Mouse (Mus musculus): ENCODE measurements at regions not wholly inside any gene's neighbourhood (a gene's known extent, or its start where the extent isn't known, plus 50 kb on each side); places are given as distances from the start of the nearest gene placed in this dataset.
"Not testable (repeated sequence)": the region's sequence is repeated elsewhere in the genome, so short reads cannot be mapped to it uniquely, and the experiment has no call there.

DNA sequence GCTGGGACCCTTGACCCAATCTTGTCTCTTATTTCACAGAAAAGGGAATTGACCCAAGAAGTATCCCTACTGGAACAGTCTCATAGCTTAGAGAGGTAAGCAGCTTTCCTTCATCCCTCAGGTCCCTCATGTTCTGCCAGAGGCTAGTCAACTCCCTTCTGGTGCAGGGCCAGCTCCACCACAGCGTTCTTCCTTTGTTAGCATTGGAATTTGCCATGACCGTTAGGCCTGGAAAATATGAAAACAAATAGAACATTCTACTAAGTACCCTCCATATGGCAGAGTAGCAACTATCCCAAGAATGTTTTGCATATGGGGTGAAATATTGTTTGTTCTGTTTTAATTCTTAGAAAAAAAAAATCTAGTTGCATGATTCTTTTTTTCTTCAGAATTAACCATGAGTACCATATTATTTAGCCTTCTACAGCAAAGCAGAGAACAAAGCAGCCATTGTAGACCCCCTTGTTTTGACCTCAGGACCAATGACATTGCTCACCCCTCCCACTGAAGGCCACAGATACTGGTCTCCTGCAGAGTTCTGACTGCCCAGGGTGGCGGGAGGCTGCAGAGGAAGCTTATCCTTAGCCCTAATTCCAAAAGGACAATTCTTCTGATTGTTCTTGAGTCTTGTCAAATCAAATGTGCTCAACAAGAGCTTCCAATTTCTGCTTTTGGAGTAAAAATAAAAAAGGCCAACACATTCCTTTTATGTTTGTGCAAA lies 78.1 kb upstream of the Ehbp1 start:
- DNase-seq (ENCODE audit: low read depth, low spot score), result peak; percentile 68

DNA sequence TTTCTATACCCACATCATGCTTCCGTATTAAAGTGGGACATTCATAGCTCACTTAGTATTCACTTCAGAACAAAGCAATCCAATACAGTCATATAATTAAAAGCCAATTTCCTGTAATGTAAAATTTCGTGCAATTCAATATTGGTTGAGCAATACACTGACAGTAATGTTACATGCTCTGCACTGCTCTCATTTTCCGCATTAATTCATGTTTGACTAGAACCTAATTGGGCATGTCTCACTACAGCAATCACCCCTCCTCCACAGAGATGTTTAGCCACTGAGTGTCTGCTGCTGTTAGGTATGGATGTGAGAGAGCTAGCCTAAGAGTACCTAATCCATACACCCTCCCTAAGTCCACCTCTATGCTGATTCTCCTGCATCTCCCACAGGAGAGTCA lies 79.7 kb upstream of the Ehbp1 start:
- DNase-seq (ENCODE audit: low read depth, low spot score), result no peak

DNA sequence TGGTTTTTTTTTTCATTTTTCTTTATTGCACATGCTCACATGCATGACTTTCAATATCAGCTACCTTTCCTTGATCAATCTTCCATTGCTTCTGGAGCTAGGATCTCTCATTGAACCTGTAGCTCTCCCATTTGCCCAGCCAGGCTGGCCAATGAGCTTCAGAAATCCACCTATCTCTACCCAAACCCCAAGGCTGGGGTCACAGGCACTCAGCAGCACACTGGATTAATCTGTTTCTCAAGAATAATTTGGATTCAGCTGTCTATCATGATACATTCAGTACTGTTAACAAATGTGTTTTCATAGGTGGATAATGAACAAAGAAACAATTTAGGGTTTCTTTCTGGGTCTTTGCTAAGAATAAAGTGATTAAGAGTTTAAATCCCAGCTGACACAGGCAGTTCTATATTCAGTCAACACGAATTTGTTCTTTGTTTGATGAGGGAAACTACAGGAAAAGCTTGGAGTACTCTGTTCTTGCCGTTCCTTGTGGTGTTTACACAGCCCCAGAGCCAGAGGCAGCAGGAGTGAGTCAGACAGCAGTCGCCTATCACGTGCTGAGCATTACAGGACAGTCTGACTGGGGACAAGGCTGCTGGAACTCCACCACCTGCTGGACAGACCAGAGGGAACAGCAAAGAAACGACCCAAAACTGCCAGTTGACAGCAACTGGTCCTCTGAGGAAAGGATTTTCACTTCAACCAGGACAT lies 74.6 kb upstream of the Tmem17 start:
- peak; percentile 96 for DNase-seq (ENCODE audit: low read depth, low spot score)

DNA sequence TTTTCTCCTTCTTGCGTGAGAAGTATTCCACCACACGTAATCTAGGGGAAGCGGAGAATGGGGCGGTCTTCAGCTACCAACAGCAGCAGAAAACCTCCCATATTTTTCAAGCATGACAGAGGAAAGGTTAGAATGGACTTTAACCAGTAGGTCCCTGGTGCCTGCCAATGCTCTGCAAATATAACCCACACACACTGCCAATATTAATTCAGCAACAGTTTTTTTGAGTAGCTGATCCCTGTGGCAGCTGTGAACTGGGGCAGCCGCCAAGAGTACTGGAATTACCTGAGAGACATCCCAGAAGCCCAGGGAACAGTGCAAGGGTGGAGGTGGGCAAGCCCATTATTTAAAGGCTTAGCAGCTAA lies 74.1 kb upstream of the Tmem17 start:
- no peak for DNase-seq (ENCODE audit: low read depth, low spot score)

DNA sequence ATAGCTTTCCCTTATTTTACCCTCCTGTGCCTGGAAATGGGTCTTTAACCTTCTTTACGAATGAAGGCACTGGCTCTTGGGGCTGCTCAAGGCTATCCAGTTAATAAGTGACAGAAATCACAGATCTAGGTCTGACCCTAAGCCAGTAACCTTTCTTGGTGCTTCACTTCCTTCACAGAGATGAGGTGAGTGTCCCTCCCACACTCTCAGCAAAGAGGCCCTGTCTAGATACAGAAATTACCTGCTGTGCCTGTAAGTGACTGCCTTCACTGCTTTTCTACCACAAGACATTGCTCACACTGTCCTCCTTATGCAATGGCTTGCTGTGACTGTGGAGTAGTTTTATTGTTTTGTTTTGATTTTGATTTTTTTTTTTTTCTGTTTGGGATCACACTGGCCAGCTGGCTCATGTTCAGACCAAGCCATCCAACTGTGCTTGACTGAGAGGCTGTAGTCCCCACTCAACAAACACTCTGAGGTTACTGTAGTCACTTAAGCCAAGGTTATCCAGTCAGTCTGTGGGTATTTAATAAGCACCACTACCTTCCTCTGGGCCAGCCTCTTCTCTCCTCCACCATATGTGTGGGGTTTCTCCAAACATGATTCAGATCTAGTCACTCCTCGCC lies 73.3 kb upstream of the Tmem17 start:
- DNase-seq (ENCODE audit: low read depth, low spot score), result peak; percentile 39

DNA sequence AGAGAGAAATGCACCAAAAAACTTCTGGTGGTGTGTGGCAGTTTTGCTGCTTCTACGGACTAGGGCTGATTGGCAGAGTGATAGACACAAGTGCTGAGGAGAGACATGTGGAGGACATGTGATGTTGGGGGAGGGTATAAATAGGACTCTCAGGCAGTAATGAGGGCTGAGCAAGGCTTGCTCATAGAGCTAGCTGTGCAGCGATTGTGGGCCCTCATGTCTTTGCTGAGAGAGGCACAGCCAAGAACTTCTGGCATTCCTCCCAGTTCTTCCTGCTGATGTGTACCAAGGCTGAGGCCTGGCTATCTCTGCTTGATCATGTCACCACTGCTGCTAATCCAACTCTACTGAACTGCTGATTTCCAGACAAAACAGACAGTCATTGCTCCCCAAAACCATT lies 71.4 kb upstream of the Tmem17 start:
- peak; percentile 89 for DNase-seq (ENCODE audit: low read depth, low spot score)

DNA sequence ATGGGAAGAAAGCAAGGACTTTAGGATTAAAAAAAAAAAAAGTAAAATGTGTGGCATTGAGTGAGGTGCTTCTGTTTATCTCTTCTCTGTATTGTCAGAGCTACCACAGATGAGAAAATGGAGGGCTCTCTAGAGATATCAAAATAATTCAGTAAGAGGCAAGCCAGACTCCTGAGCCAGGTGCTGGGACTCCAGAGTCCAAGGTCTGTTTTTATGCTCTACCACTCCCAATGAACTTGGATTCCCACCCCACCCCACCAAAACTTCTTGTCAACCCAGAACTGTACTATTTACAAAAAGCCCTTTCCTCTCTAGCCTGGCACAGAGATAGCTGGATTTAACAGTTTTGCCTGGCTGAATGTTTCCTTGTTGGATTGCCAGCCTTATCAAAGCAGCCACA lies 58.7 kb upstream of the Tmem17 start:
- DNase-seq (ENCODE audit: low read depth, low spot score), result no peak

DNA sequence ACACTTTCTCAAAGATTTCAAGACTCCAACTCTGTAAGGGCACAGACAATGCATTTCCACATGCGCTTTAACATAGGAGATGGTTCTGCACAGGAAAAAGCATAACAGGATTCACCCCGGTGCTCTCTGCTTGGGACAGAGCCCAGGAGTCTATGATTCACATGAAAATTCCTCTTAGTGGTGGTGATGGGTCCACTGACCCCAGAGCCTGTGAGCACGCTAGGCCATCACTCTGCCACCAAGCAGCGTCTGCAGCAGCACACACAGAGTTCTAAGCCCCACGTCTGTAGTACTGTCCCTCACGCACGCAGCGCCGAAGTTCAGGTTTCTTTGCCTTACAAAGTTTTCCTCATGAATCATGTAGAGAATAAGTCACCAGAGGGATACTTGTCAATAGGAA lies 55.6 kb upstream of the Tmem17 start:
- no peak for DNase-seq (ENCODE audit: low read depth, low spot score)

DNA sequence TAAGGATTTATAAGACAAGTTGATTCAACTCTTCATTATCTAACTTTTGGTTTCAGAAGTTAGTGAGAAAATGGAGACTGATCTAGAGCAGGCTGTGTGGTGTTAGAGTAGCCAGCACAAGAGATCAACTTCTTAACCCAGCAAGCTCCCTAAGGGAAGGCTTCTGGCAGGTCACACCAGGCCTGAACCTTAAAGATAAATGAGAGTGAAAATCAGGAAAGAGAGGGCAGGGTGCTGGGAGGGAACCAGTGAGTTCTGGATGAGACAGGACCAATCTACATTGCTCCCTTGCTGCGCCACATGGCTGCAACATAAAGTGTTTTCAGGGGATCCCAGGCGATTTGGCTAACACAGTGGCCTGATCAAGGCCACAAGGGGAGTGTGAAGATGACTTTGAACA lies 54.7 kb upstream of the Tmem17 start:
- no peak for DNase-seq (ENCODE audit: low read depth, low spot score)

DNA sequence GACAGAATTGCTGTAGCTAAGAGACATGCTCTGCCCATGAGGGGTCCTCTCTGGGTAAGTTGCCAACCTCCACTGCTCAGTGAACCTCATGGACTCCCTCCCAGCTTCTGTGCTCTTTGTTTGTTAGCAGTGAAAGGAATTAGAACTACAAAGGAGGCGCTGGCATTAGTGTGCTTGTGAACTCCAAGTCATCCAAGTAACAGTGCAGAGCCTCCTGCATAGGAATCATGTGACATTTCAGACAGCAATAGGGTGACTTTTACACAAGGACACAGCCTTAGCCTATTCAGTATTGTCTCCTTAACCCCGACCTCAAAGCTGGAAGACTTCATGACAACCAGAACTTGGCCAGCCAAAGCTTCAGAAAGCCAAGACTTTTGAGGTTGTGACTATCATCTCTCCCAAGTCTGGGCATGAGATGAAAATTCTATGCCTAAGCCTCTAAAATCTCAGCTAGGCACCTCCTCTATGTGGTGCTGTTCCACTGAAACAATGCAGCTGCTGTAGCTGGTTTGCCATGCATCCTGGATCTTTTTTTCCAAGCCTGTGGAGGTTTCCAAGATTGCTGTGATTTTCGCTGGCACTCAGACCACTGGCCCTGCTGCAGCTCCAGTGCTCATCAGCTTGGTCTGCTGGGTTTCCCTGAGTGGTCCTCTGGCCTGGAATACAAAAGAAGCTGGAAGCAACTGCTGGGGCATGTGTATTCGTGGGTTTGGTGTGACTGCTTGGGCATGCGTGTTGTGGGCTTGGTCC lies 52.8 kb upstream of the Tmem17 start:
- DNase-seq (ENCODE audit: low read depth, low spot score), result no peak

DNA sequence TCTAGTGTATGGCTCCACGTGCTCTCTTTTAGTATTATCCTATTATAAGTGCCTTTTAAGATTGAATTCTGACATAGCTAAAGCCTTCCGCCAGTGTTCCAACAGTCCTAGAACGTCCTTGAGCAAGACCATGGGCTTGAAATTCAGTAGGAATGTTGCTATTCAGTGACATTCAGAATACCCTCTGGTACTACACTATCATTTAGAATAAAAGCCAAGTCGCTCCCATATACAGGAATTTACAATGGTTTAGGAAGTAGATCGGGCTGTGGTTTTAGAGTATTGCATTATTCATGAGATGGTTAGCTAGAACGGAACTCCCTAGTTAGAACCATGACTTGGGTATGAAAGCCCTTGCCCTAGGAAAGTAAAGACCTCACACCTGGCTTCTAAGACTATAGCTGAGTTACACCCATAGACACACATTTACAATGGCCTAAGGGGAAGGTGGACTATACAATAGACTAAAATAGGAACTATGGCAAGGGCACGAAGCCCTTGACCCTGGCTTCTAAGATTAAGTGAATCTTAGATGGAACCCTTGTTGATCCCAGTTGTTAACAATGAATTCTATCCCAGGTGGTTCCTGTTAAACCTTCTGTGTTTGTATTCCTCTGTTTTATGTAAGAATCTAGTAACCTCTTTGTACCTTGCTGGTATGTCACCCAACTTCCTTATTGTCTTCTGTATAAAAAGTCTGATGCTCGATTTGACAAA lies 50.7 kb upstream of the Tmem17 start:
- not testable (repeated sequence) for DNase-seq (ENCODE audit: low read depth, low spot score)
